Mouse (Mus musculus) liver, postnatal 0 days (tissue): ENCODE measurements at regions not wholly inside any gene's neighbourhood (a gene's known extent, or its start where the extent isn't known, plus 50 kb on each side); places are given as distances from the start of the nearest gene placed in this dataset.

Source experiments
- ATAC-seq: fragments of 200-750 bp; cut with Nextera tagmentation; 2 replicates; pipeline ENCODE4 v1.8.0; 2017; ENCODE audit warnings: mild to moderate bottlenecking, moderate library complexity
- DNase-seq: peaks from one replicate; pipeline ENCODE4 v3.0.0-alpha.2; 2016
- H3K27ac ChIP-seq: fragments of 300-500 bp; sonication (generic); 2 replicates; pipeline ENCODE4 v1.5.1; 2014; ENCODE audit warnings: antibody characterized with exemption, moderate library complexity, mild to moderate bottlenecking, low read depth
- H3K27me3 ChIP-seq: fragments of 300-500 bp; sonication (generic); 2 replicates; pipeline ENCODE4 v1.6.1; 2014; ENCODE audit warnings: low read length, control low read depth, mixed read lengths; ENCODE audit not compliant: insufficient read depth
- H3K36me3 ChIP-seq: fragments of 300-500 bp; sonication (generic); replicated peaks from 2 replicates; pipeline ENCODE4 v1.6.1; 2014; ENCODE audit warnings: mild to moderate bottlenecking, control low read depth, low read length, moderate library complexity, mixed read lengths; ENCODE audit not compliant: insufficient read depth
- H3K4me1 ChIP-seq: fragments of 300-500 bp; sonication (generic); 2 replicates; pipeline ENCODE4 v1.6.1; 2014; ENCODE audit warnings: antibody characterized with exemption, mild to moderate bottlenecking, control low read depth; ENCODE audit not compliant: insufficient read depth
- H3K4me2 ChIP-seq: fragments of 300-500 bp; sonication (generic); 2 replicates; pipeline ENCODE4 v1.6.1; 2014; ENCODE audit warnings: low read depth, mild to moderate bottlenecking, low read length, moderate library complexity, mixed read lengths
- H3K4me3 ChIP-seq: fragments of 300-500 bp; sonication (generic); 2 replicates; pipeline ENCODE4 v1.5.1; 2014; ENCODE audit warnings: low read depth, low read length
- H3K9ac ChIP-seq: fragments of 300-500 bp; sonication (generic); replicated peaks from 2 replicates; pipeline ENCODE4 v1.6.1; 2014; ENCODE audit warnings: mild to moderate bottlenecking, moderate library complexity
- H3K9me3 ChIP-seq: fragments of 300-500 bp; sonication (generic); 2 replicates; pipeline ENCODE4 v1.6.1; 2016; ENCODE audit warnings: mild to moderate bottlenecking, control low read depth, low read length, mixed read lengths
- CTCF ChIP-seq: sonication (generic); IDR thresholded peaks from 2 replicates; pipeline ENCODE4 v1.5.1; 2016; ENCODE audit warnings: antibody characterized with exemption, low read depth
- EP300 ChIP-seq: IDR thresholded peaks from 2 replicates; pipeline ENCODE4 v1.6.1; 2016; ENCODE audit warnings: antibody characterized with exemption, low read depth, mild to moderate bottlenecking
- WGBS: fragments of 180-500 bp; shearing (Covaris S2); extraction: QIAGEN DNeasy Blood & Tissue Kit; methylation state at CpG from one replicate; pipeline ENCODE4 v1.1.7; 2014; ENCODE audit not compliant: insufficient replicate concordance; 5-methylcytosine and 5-hydroxymethylcytosine counted together

GRCm38 (mm10) chr8:88018494-88018893, 59.1 kb upstream of the Zfp423 start:
- Histone ChIP-seq H3K27me3 (no peaks in the 10 kb centered on the region), H3K36me3 (no peaks in the 10 kb centered on the region), H3K4me3 (no peak overlapping the region), H3K9me3 (no peaks in the 10 kb centered on the region), H3K4me1 (no peaks in the 10 kb centered on the region), H3K27ac (no peak overlapping the region), H3K4me2 (no peak overlapping the region), H3K9ac (no peak overlapping the region)
- DNase-seq (no peak), ATAC-seq (no peak)
- TF ChIP-seq EP300 (no peak), CTCF (no peak)
- WGBS, result 88% methylated on average over 4 of the region's 4 CpGs

- no peaks in the 10 kb centered on the region for H3K9me3 ChIP-seq
- H3K36me3 ChIP-seq, result no peaks in the 10 kb centered on the region
- no peak overlapping the region for H3K4me2 ChIP-seq
- DNase-seq (no peak), ATAC-seq (no peak)
- 80% methylated on average over 15 of the region's 15 CpGs for WGBS
- H3K4me3 ChIP-seq, result no peak overlapping the region
- H3K4me1 ChIP-seq, result 0 out of 2 replicates have a peak, but pooled peaks cover 2% of the 10 kb centered on the region
- H3K9ac ChIP-seq, result no peak overlapping the region
- no peaks in the 10 kb centered on the region for H3K27me3 ChIP-seq
- TF ChIP-seq CTCF (no peak), EP300 (no peak)
- H3K27ac ChIP-seq, result no peak overlapping the region
Measured at GRCm38 (mm10) chr8:88012177-88012825, 52.9 kb upstream of the Zfp423 start.

GRCm38 (mm10) chr8:88010566-88010965, 51.2 kb upstream of the Zfp423 start:
- H3K27me3 ChIP-seq, result no peaks in the 10 kb centered on the region
- DNase-seq (peak; percentile 44), ATAC-seq (peak; percentile 27; the same call in 1 of the 2 replicates)
- H3K4me1 ChIP-seq, result 0 out of 2 replicates have a peak, but pooled peaks cover 2% of the 10 kb centered on the region
- no peak overlapping the region for H3K27ac ChIP-seq
- H3K4me3 ChIP-seq, result no peak overlapping the region
- TF ChIP-seq EP300 (no peak), CTCF (peak; percentile 60)
- no peaks in the 10 kb centered on the region for H3K36me3 ChIP-seq
- no peak overlapping the region for H3K4me2 ChIP-seq
- 27% methylated on average over 3 of the region's 3 CpGs for WGBS
- no peaks in the 10 kb centered on the region for H3K9me3 ChIP-seq
- no peak overlapping the region for H3K9ac ChIP-seq

- no peak overlapping the region for H3K4me3 ChIP-seq
- no peak overlapping the region for H3K27ac ChIP-seq
- H3K27me3 ChIP-seq, result no peaks in the 10 kb centered on the region
- TF ChIP-seq CTCF (no peak), EP300 (no peak)
- ATAC-seq, result no peak; the same call in 1 of the 2 replicates
- H3K36me3 ChIP-seq, result no peaks in the 10 kb centered on the region
- no peaks in the 10 kb centered on the region for H3K9me3 ChIP-seq
- H3K4me1 ChIP-seq, result 0 out of 2 replicates have a peak, but pooled peaks cover 2% of the 10 kb centered on the region
- no peak overlapping the region for H3K9ac ChIP-seq
- no peak overlapping the region for H3K4me2 ChIP-seq
- 20% methylated on average over 3 of the region's 3 CpGs for WGBS
- DNase-seq, result no peak
Measured at GRCm38 (mm10) chr8:88009878-88010277, 50.5 kb upstream of the Zfp423 start.
